Mouse (Mus musculus): Measurements from ENCODE around the gene Gpr88. TPM values are rescaled to one million over a fixed set of nuclear protein-coding genes. Genes with fewer than 3 reads are reported as not detected.

Gpr88 gene
- total RNA-seq, 2 experiments from 2014 or later = not detected

Other genes with a start within 250 kb of the Gpr88 start
- gene Slc30a7, start 246.1 kb downstream of the Gpr88 start, total RNA-seq (2021) = 1 to 10 TPM; 7.4 to 8.9 TPM
- gene Extl2, start 246.0 kb downstream of the Gpr88 start, total RNA-seq (2021) = 1 to 10 TPM; 8.7 to 8.8 TPM
- gene Vcam1, start 123.8 kb downstream of the Gpr88 start, total RNA-seq (2021) = 1 to 10 TPM; 3.0 to 4.7 TPM
- gene Cdc14a, start 170.5 kb upstream of the Gpr88 start, total RNA-seq (2021) = 10 to 100 TPM; 20.8 to 30.2 TPM

Measured in gastrocnemius, postnatal 25 days (tissue).